Mouse (Mus musculus): Measurements from ENCODE around the gene Zfp580.

GRCm38 (mm10) chr7:5085512-5085911 is 34.2 kb downstream of the Zfp580 start:
- TF ChIP-seq CTCF (IDR thresholded peaks at IDR 0.05; ENCODE audit: extremely low read depth, insufficient read depth, low read length) (no peak), POLR2A (IDR thresholded peaks at IDR 0.05; ENCODE audit: extremely low read depth, insufficient read depth, low read length) (no peak)
